9 mouse cellular contexts compared by ENCODE assay signal in genomic region chr10:99467319-99467842, GRCm38 (mm10).
DNase-seq lines count a peak whose midpoint lies in the region; ATAC-seq lines count a peak whose summit lies in the region.
"Had no signal": no experiment of that assay in that cellular context is flagged by ENCODE, and none has a peak within 500 bp of the region (broad histone marks: within the 10 kb centered on the region; RNA-seq: fewer than 3 reads in every experiment).

No protein-coding gene starts in this region.

- whole genome bisulfite sequencing in kidney, embryonic 16.5 days: 67% methylated on average over 9 of the region's 9 CpGs

- H3K9me3 ChIP-seq in kidney, embryonic 16.5 days (ENCODE audit: low read length): no peaks in the 10 kb centered on the region
- H3K9me3 ChIP-seq: limb, embryonic 15.5 days had no signal

- no peak overlapping the region for H3K9ac ChIP-seq in kidney, embryonic 16.5 days (replicated peaks; ENCODE audit: low read length)
- H3K9ac ChIP-seq: limb, embryonic 15.5 days had no signal

- no peak overlapping the region for H3K4me2 ChIP-seq in kidney, embryonic 16.5 days (replicated peaks; ENCODE audit: low read depth, low read length)
- H3K4me2 ChIP-seq: limb, embryonic 15.5 days had no signal

- H3K4me3 ChIP-seq in kidney, embryonic 16.5 days (ENCODE audit: low read length): no peak overlapping the region
- H3K4me3 ChIP-seq: limb, embryonic 15.5 days had no signal

- DNase-seq in adrenal gland, adult (ENCODE audit: inconsistent age in 2 of 2, low spot score in 1 of 2): peak; percentile 18 to 63
- DNase-seq in adrenal gland, postnatal 10 days: no peak
- DNase-seq in heart, adult 18-20 months: peak; percentile 47 to 68
- DNase-seq in spleen, postnatal 36 days (ENCODE audit: low spot score in 2 of 2): no peak
- DNase-seq in ovary, postnatal 14 days (ENCODE audit: low spot score): no peak
- no peak for DNase-seq in layer of hippocampus, postnatal 10 days (ENCODE audit: low spot score in 2 of 2)

- ATAC-seq in kidney, embryonic 16.5 days (ENCODE audit: low FRiP score, low TSS enrichment): 0 out of 2 replicates have a peak, but pooled peaks have one; percentile 35
- peak; percentile 74 for ATAC-seq in megakaryocyte, adult 5-6 weeks (ENCODE audit: poor library complexity, severe bottlenecking)

- peak overlapping the region; percentile 69 for H3K27ac ChIP-seq in kidney, embryonic 16.5 days (ENCODE audit: low read length)
- H3K27ac ChIP-seq: limb, embryonic 15.5 days had no signal

- H3K27me3 ChIP-seq in kidney, embryonic 16.5 days (ENCODE audit: insufficient read depth, low read length): no peaks in the 10 kb centered on the region

- H3K4me1 ChIP-seq in kidney, embryonic 16.5 days (ENCODE audit: insufficient read depth, low read length): no peaks in the 10 kb centered on the region
- H3K4me1 ChIP-seq: limb, embryonic 15.5 days had no signal

- H3K36me3 ChIP-seq in kidney, embryonic 16.5 days (ENCODE audit: insufficient read depth, low read length): no peaks in the 10 kb centered on the region
- H3K36me3 ChIP-seq: limb, embryonic 15.5 days had no signal

Comparison
In these comparisons a context has a peak if more than half of its experiments do, and no peak if none do; other contexts are left out.
1. DNase-seq: peak in adrenal gland, adult (2 of 2) and heart, adult 18-20 months (2 of 2); none in adrenal gland, postnatal 10 days (single experiment), spleen, postnatal 36 days (0 of 2), ovary, postnatal 14 days (single experiment) and layer of hippocampus, postnatal 10 days (0 of 2).